Mouse (Mus musculus) adrenal gland, postnatal 10 days (tissue): Measurements from ENCODE around the gene Snx10. TPM values are rescaled to one million over a fixed set of nuclear protein-coding genes. Genes with fewer than 3 reads are reported as not detected.
A peak's percentile ranks its signal among the peaks of the same experiment; 100 is the strongest.

Experiments used
- DNase-seq: peaks from one replicate; pipeline ENCODE4 v3.0.0; 2021; ENCODE audit warnings: mixed read lengths
- total RNA-seq, 2 experiments: library from RNA; stranded (reverse); gene quantifications; 2 replicates each; pipeline ENCODE4 v1.2.3; 2021

Snx10 gene
- total RNA-seq, 2 experiments from 2014 or later, result 36.5 to 47.0 TPM

DNA sequence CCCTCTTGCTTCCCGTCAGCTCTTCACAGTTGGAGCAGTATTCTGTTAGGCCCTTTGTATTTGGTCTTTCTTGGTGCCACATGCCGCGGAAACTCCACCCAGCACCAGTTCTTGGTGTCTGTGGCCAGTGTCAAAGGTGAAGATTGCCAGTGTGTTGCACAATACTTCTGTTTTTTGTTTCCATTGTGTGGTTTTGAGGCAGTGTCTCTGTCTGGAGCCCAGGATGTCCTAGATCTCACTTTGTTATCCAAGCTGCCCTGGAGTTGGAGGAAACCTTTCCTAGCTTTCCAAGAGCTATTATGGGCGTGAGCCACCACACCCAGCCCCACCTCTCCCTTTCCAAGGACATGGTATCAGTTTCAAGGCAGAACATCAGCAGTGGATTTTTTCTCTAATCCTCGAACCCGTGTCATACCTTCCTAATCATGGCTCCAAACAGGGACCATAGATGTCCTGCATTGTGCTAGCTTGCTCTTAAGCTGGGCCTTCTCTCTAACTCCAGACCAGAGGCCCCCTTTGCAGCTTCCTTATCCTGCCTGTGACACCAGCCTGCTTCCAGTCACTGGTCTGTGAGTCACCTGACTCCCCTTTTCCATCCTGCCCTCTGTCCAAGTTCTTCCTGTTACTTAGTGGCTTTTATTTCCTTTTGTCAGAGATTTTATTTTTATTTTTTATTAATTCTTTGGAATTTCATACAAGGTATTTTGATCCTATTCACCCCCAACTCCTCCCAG lies 9.9 kb downstream of the Snx10 start:
- DNase-seq, result no peak

- no peak for DNase-seq
Observed at GRCm38 (mm10) chr6:51535571-51535970, 11.9 kb downstream of the Snx10 start.

DNA sequence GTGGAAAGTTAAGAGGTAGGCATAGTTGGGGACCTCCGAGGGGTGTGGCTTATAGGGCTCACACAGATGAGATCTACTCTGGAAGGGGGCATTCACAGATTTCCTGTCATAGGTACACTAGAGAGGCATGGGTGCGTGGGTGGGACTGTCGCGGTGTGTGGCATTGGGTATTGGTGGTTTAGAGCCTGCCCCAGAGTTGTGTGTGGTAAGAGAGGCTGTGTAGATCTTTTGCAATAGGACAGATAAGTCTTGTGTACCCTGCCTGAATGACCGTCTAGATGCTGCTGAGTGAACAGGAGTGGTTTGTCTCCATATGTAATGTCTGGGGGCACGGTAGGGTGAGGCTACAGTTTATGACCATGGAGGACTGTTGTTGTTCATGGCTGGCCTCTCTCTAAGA lies 16.8 kb downstream of the Snx10 start:
- DNase-seq, result no peak

DNA sequence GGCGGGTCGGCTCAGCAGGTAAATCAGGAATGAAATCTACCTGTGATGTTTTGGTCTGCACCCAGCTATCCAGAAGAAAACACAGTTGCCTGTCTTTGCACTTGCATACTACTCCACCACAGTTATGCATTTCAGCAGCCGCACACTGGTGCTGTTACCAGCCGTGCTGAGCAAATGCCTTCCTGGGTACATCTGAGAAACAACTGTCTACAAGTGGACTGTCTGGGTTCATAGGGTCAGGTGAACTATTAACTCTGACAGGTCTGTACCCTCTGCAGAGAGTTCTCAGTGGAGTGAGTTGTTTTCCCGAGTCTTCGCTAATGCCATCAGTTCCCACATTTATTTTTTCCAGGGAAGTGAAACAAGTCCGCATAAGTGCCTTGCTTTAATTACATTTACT lies 17.7 kb downstream of the Snx10 start:
- DNase-seq, result no peak

DNA sequence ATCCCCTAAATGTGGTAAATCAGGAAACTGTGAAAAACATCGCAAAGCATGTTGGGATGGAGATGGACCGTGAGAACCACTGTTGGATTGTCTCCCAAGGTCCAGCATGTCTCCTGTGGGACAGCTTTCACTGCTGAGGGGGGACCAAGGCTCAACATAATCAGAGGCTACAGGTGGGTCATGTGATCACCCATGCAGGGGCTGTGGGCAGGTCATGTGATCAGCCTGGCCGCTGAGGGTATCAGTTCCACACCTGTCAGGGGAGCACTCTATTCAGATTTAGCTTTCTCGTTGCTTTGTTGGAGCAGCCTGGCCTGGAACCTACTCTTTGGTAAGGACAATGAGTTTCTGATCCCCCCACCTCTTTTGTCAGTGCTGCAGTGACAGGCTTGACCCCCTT lies 18.4 kb downstream of the Snx10 start:
- DNase-seq, result no peak

- DNase-seq, result no peak
Observed at GRCm38 (mm10) chr6:51543639-51544117, 20.0 kb downstream of the Snx10 start.

GRCm38 (mm10) chr6:51544118-51544681 lies 20.5 kb downstream of the Snx10 start:
- DNase-seq, result peak; percentile 44

- DNase-seq, result peak; percentile 54
Observed at GRCm38 (mm10) chr6:51545219-51545859, 21.6 kb downstream of the Snx10 start.

GRCm38 (mm10) chr6:51546085-51546484 lies 22.4 kb downstream of the Snx10 start:
- DNase-seq, result no peak

DNA sequence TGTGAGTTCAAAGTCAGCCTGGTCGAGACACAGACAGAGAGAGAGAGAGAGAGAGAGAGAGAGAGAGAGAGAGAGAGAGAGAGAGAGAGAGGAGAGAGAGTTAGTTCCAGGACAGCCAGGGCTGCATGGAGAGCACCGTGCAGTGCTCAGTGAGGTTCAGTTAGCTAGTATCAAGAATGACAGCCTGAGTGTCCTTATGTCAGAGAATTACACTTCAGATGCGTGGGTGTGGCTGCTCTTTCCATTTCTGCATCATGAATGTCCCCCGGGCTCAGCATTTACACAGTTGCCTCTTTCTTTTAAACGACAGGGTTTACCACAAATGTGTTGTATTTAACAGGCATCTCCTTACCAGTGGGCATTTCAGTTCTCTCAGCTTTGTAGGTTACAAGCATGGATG lies 25.1 kb downstream of the Snx10 start:
- no peak for DNase-seq

- DNase-seq, result peak; percentile 47
Observed at GRCm38 (mm10) chr6:51551267-51551802, 27.6 kb downstream of the Snx10 start.

GRCm38 (mm10) chr6:51556562-51556961 lies 32.9 kb downstream of the Snx10 start:
- no peak for DNase-seq

DNA sequence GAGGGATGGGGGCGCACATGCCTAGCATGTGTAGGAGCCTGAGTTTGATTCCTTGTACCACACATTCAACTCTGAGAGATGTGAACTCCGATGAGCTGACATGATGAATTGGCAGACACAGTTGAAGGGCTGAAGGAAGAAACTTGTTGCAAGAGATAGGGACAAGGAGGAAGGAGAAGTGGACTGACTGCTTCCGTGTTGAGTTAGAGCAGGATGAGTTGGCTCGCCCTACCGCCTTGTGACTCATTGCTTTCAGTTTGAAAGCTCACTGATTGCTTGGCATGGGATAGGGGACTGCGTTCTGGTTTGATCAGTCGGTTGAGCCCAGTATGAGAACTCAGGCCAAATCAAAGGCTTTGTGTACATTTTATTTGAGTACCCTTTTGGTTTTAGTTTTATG lies 34.6 kb downstream of the Snx10 start:
- DNase-seq, result no peak

- DNase-seq, result no peak
Observed at GRCm38 (mm10) chr6:51566771-51567680, 43.3 kb downstream of the Snx10 start.

GRCm38 (mm10) chr6:51569086-51569485 lies 45.4 kb downstream of the Snx10 start:
- DNase-seq, result no peak

DNA sequence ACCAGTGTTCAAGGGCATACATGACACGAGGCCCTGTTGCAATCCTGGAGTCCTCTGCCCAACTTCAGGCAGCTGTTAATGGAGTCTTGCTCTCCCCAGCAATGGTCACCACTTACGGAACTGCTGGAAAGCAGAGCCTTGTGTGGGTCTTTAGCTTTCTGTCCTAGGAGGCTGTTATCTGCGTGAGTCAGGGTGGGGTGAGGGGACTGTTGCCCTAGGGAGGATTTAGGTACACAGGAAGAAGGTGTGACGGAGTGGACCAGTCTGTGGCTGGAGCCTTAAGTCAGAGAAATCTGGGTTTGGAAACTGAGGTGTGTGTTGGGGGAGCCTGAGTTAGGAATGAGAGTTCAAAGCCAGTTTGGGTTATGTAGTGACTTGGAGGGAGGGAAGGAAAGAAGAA lies 49.4 kb downstream of the Snx10 start:
- DNase-seq, result no peak

DNA sequence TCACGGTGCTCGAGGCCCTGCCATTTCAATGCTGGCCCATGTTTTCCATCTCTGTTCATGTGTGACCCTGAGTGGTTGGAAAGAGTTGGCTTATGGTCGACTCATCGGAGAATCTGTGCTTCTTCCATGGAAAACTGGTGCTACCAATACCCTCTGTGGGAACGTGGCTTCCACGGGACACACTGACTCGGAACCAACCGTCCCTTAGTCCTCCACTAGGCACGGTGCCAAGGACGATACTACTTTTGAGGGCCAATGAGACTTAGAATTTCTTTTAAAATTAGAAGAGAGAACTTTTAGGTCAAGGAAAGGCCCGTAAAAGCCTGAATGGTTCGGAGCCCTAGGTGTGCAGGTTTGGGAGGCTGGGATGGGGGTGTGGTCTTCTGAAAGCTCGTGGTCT lies 50.4 kb downstream of the Snx10 start:
- DNase-seq, result peak; percentile 41

DNA sequence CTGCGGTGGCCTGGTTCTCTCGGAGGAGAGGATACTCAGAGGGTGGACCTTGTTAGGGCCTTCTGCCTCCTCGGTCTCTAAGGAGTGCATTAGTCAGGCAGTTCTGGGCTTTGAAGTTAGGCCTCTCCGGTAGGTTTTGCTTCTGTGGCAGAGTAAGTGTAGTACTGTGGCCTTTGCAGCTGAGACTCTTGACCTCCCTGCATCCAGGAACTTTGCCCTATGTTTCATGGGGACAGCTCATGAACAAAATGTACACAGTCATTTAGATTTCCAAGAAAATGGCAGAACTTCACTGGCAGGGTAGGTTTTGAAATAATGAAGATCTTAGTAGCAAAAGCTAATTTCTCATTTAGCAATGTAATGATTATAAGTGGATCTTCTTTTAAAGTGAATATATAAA lies 54.7 kb downstream of the Snx10 start:
- no peak for DNase-seq

DNA sequence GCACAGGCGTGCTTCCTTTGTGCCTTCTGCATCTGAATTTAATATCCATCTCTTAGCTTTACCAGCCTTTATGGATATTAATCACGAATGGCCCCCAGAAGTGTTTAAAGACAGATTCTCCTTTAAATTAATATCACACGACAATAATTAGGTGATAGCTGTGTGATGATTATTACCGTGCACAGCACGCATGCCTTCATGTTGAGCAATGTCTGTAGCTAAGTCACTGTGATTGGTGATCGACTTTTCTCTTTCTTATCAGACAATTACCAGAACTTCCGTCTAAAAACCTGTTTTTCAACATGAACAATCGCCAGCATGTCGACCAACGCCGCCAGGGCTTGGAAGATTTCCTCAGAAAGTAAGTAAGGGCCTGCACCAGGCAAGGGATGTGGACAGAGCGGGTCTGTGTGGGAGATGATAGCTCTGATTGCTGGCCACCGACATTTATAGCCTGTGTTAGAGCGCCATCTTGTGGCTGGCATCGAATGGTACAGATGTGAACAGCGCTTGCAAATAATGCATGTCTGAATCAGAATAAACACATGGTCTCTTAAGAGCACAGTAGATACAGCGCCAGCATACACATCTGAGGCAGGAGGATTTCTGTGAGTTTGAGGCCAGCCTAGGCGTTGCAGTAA lies 56.5 kb downstream of the Snx10 start:
- DNase-seq, result peak; percentile 91

- DNase-seq, result no peak
Observed at GRCm38 (mm10) chr6:51581418-51581817, 57.7 kb downstream of the Snx10 start.

- no peak for DNase-seq
Observed at GRCm38 (mm10) chr6:51582051-51582450, 58.4 kb downstream of the Snx10 start.

GRCm38 (mm10) chr6:51585980-51586379 lies 62.3 kb downstream of the Snx10 start:
- peak; percentile 76 for DNase-seq
